Comparison of ENCODE assay signal across 8 mouse cellular contexts in genomic region chr8:3630647-3631477, GRCm38 (mm10). TPM values are rescaled to one million over a fixed set of nuclear protein-coding genes. Genes with fewer than 3 reads are reported as not detected.
DNase-seq lines count a peak whose midpoint lies in the region; ATAC-seq lines count a peak whose summit lies in the region.

Stxbp2 (plus strand) TSS chr8:3630955.

- H3K4me1 ChIP-seq in heart, embryonic 16.5 days (ENCODE audit: control insufficient read depth, insufficient read depth, low read length), result peaks cover 5% of the 10 kb centered on the region; the same call in 1 of the 2 replicates
- H3K4me1 ChIP-seq in liver, embryonic 16.5 days (ENCODE audit: control insufficient read depth, low read depth, low read length), result peaks cover 13% of the 10 kb centered on the region
- no peaks in the 10 kb centered on the region for H3K4me1 ChIP-seq in neural tube, embryonic 11.5 days (ENCODE audit: control insufficient read depth, insufficient read depth, low read length)

- peak within 1 kb of the TSS; percentile 69 for H3K9ac ChIP-seq in heart, embryonic 16.5 days (ENCODE audit: low read length)
- peak within 1 kb of the TSS; percentile 85 for H3K9ac ChIP-seq in liver, embryonic 16.5 days (ENCODE audit: low read depth, low read length)
- peak within 1 kb of the TSS; percentile 48 for H3K9ac ChIP-seq in neural tube, embryonic 11.5 days (ENCODE audit: low read length)

- H3K4me3 ChIP-seq in heart, embryonic 16.5 days (ENCODE audit: low read length), result peak within 1 kb of the TSS; percentile 54
- peak within 1 kb of the TSS; percentile 84 for H3K4me3 ChIP-seq in liver, embryonic 16.5 days (ENCODE audit: low read depth, low read length)
- peak within 1 kb of the TSS; percentile 47 for H3K4me3 ChIP-seq in neural tube, embryonic 11.5 days (ENCODE audit: low read depth, low read length)

- 3% methylated on average over 47 of the region's 47 CpGs for WGBS in heart, embryonic 16.5 days
- WGBS in liver, embryonic 16.5 days (ENCODE audit: insufficient replicate concordance), result 4% methylated on average over 47 of the region's 47 CpGs
- WGBS in neural tube, embryonic 11.5 days, result 7% methylated on average over 47 of the region's 47 CpGs

- no peaks in the 10 kb centered on the region for H3K9me3 ChIP-seq in heart, embryonic 16.5 days (replicated peaks; ENCODE audit: control insufficient read depth, low read length)
- no peaks in the 10 kb centered on the region for H3K9me3 ChIP-seq in liver, embryonic 16.5 days (replicated peaks; ENCODE audit: control insufficient read depth, low read length)
- no peaks in the 10 kb centered on the region for H3K9me3 ChIP-seq in neural tube, embryonic 11.5 days (ENCODE audit: control insufficient read depth, low read length)

- H3K27me3 ChIP-seq in heart, embryonic 16.5 days (ENCODE audit: control insufficient read depth, insufficient read depth, low read length), result no peaks in the 10 kb centered on the region
- H3K27me3 ChIP-seq in liver, embryonic 16.5 days (ENCODE audit: control insufficient read depth, insufficient read depth, low read depth, low read length), result no peaks in the 10 kb centered on the region; the same call in none of the 2 replicates
- no peaks in the 10 kb centered on the region for H3K27me3 ChIP-seq in neural tube, embryonic 11.5 days (ENCODE audit: control insufficient read depth, insufficient read depth, low read length)

- H3K36me3 ChIP-seq in heart, embryonic 16.5 days (ENCODE audit: control insufficient read depth, insufficient read depth), result no peaks in the 10 kb centered on the region
- H3K36me3 ChIP-seq in liver, embryonic 16.5 days (ENCODE audit: control insufficient read depth, insufficient read depth), result peaks cover 11% of the 10 kb centered on the region
- H3K36me3 ChIP-seq in neural tube, embryonic 11.5 days (ENCODE audit: control insufficient read depth, insufficient read depth, low read length), result no peaks in the 10 kb centered on the region

- peak within 1 kb of the TSS; percentile 85 for H3K4me2 ChIP-seq in heart, embryonic 16.5 days (ENCODE audit: low read depth, low read length)
- peak within 1 kb of the TSS; percentile 82 for H3K4me2 ChIP-seq in liver, embryonic 16.5 days (ENCODE audit: low read depth, low read length)
- H3K4me2 ChIP-seq in neural tube, embryonic 11.5 days (ENCODE audit: low read depth), result peak within 1 kb of the TSS; percentile 78

- DNase-seq in B cell, adult 2 months, result peak; percentile 93
- peak; percentile 86 for DNase-seq in adrenal gland, adult 2 months
- peak; percentile 49 for DNase-seq in embryo, embryonic 11.5 days (ENCODE audit: low read depth, low spot score)
- peak; percentile 91 to 94 for DNase-seq in kidney, postnatal 36 days
- DNase-seq in neural tube, embryonic 11.5 days (ENCODE audit: low spot score), result peak; percentile 66
- peak; percentile 53 for DNase-seq in telencephalon, adult 2 months (ENCODE audit: low read depth, low spot score)

- H3K27ac ChIP-seq in heart, embryonic 16.5 days (ENCODE audit: low read length), result no peak within 1 kb of the TSS
- peak within 1 kb of the TSS; percentile 16; the same call in 1 of the 2 replicates for H3K27ac ChIP-seq in liver, embryonic 16.5 days (ENCODE audit: low read length)
- H3K27ac ChIP-seq in neural tube, embryonic 11.5 days (ENCODE audit: low read depth, low read length), result no peak within 1 kb of the TSS

- peak; percentile 85 for ATAC-seq in heart, embryonic 16.5 days (replicated peaks; ENCODE audit: extremely low read depth, insufficient read depth, low FRiP score)
- peak; percentile 93 for ATAC-seq in liver, embryonic 16.5 days (ENCODE audit: low read depth)
- peak; percentile 76 for ATAC-seq in neural tube, embryonic 11.5 days (ENCODE audit: insufficient read depth, low FRiP score, low TSS enrichment)

RNA-seq across cellular contexts. Expression of gene Stxbp2, which starts in this region (rescaled TPM):
- 100 to 1,000 TPM in 1 of 2 experiments, 10 to 100 TPM in 1; 72.1 to 131 TPM for total RNA-seq in adrenal gland, adult 2 months (2021)
- 106 and 141 TPM in 2 replicates for polyA plus RNA-seq in adrenal gland, adult 2 months (2012; rRNA removed)
- polyA plus RNA-seq in heart, embryonic 16.5 days (2015; fragmentation: Nextera tagmentation; extraction: Ambion mirVana), result 47.3 and 50.4 TPM in 2 replicates
- polyA plus RNA-seq in liver, embryonic 16.5 days (2015; fragmentation: Nextera tagmentation; extraction: Ambion mirVana), result 48.6 and 50.9 TPM in 2 replicates
- polyA plus RNA-seq in neural tube, embryonic 11.5 days (2014; fragmentation: Nextera tagmentation; extraction: Ambion mirVana), result 17.3 and 25.2 TPM in 2 replicates
